24 mouse cellular contexts compared by ENCODE assay signal in genomic region chr1:63529901-63530300, GRCm38 (mm10).
DNase-seq lines count a peak whose midpoint lies in the region; ATAC-seq and TF ChIP-seq lines count a peak whose summit lies in the region.
"Had no signal": no experiment of that assay in that cellular context is flagged by ENCODE, and none has a peak within 500 bp of the region (broad histone marks: within the 10 kb centered on the region; RNA-seq: fewer than 3 reads in every experiment).

No protein-coding gene starts in this region.

- H3K4me2 ChIP-seq in lung, embryonic 14.5 days = no peak overlapping the region
- H3K4me2 ChIP-seq: embryonic facial prominence, embryonic 15.5 days; heart, embryonic 11.5 days; heart, embryonic 15.5 days; hindbrain, embryonic 14.5 days had no signal

- H3K4me3 ChIP-seq in lung, embryonic 14.5 days (ENCODE audit: low read depth, low read length) = no peak overlapping the region
- H3K4me3 ChIP-seq: embryonic facial prominence, embryonic 15.5 days; erythroblast, embryonic 14.5 days; forebrain, embryonic 10.5 days; heart, embryonic 15.5 days had no signal

- H3K36me3 ChIP-seq in lung, embryonic 14.5 days (ENCODE audit: insufficient read depth) = no peaks in the 10 kb centered on the region
- H3K36me3 ChIP-seq: embryonic facial prominence, embryonic 15.5 days; forebrain, embryonic 10.5 days; heart, embryonic 15.5 days had no signal

- no peak overlapping the region for H3K9ac ChIP-seq in lung, embryonic 14.5 days
- H3K9ac ChIP-seq: embryonic facial prominence, embryonic 15.5 days; heart, embryonic 15.5 days; hindbrain, embryonic 14.5 days had no signal

- H3K27ac ChIP-seq in lung, embryonic 14.5 days (ENCODE audit: low read depth) = no peak overlapping the region
- H3K27ac ChIP-seq: embryonic facial prominence, embryonic 15.5 days; forebrain, embryonic 10.5 days; heart, embryonic 15.5 days; hindbrain, embryonic 14.5 days had no signal

- H3K27me3 ChIP-seq in lung, embryonic 14.5 days (ENCODE audit: insufficient read depth, low read length) = no peaks in the 10 kb centered on the region
- H3K27me3 ChIP-seq: CH12.LX; embryonic facial prominence, embryonic 15.5 days; heart, embryonic 15.5 days had no signal

- DNase-seq in gastrocnemius, postnatal 10 days = peak; percentile 7
- no peak for DNase-seq in gastrocnemius, postnatal 25 days
- peak; percentile 44 for DNase-seq in lung, embryonic 14.5 days
- no peak for DNase-seq in lung, postnatal 14 days
- DNase-seq in adrenal gland, adult 8-10 months = peak; percentile 15
- DNase-seq in adrenal gland, postnatal 25 days = peak; percentile 32
- DNase-seq: cerebellum, adult 11 months; cerebellum, adult 8-10 months; cerebellum, postnatal 14 days; embryo, embryonic 11 days; heart, adult 18-20 months; kidney, adult 9 months had no signal

- WGBS in lung, embryonic 14.5 days = 44% methylated on average over 9 of the region's 9 CpGs

- ATAC-seq in lung, embryonic 14.5 days (ENCODE audit: insufficient read depth) = no peak
- ATAC-seq in cerebellum, adult (ENCODE audit: insufficient number of reproducible peaks, low FRiP score, low TSS enrichment) = no peak
- ATAC-seq: activated CD4-positive, CD25-positive, alpha-beta regulatory T cell, adult 4 months; forebrain, embryonic 14.5 days; intestine, postnatal 0 days; Patski had no signal

- no peak for TF ChIP-seq CTCF in lung, embryonic 14.5 days (IDR thresholded peaks at IDR 0.05; ENCODE audit: low read depth)

- H3K4me1 ChIP-seq in lung, embryonic 14.5 days (ENCODE audit: insufficient read depth) = no peaks in the 10 kb centered on the region
- H3K4me1 ChIP-seq: embryonic facial prominence, embryonic 15.5 days; heart, embryonic 15.5 days had no signal

- H3K9me3 ChIP-seq in lung, embryonic 14.5 days (ENCODE audit: low read depth, low read length) = no peaks in the 10 kb centered on the region
- H3K9me3 ChIP-seq: embryonic facial prominence, embryonic 15.5 days; forebrain, embryonic 10.5 days; heart, embryonic 15.5 days had no signal

Comparison
In these comparisons a context has a peak if more than half of its experiments do, and no peak if none do; other contexts are left out.
1. DNase-seq: peak in gastrocnemius, postnatal 10 days (single experiment), lung, embryonic 14.5 days (single experiment), adrenal gland, adult 8-10 months (single experiment) and adrenal gland, postnatal 25 days (single experiment); none in gastrocnemius, postnatal 25 days (single experiment) and lung, postnatal 14 days (single experiment).